Mouse (Mus musculus): ENCODE results near the gene Eef1g. TPM values are rescaled to one million over a fixed set of nuclear protein-coding genes. Genes with fewer than 3 reads are reported as not detected.
"Not testable (repeated sequence)": the region's sequence is repeated elsewhere in the genome, so short reads cannot be mapped to it uniquely, and the experiment has no call there.

Eef1g gene
- total RNA-seq, 2 experiments from 2014 or later: 251 to 256 TPM

GRCm38 (mm10) chr19:8984255-8984868 is 17.5 kb downstream of the Eef1g start:
- DNase-seq (ENCODE audit: low spot score in 2 of 2): no peak

- no peak for DNase-seq (ENCODE audit: low spot score in 2 of 2)
Measured at GRCm38 (mm10) chr19:8985891-8986290, 19.1 kb downstream of the Eef1g start.

GRCm38 (mm10) chr19:8987816-8988215 is 21.0 kb downstream of the Eef1g start:
- no peak for DNase-seq (ENCODE audit: low spot score in 2 of 2)

- DNase-seq (ENCODE audit: low spot score in 2 of 2): no peak
Measured at GRCm38 (mm10) chr19:8988346-8989065, 21.7 kb downstream of the Eef1g start.

- DNase-seq (ENCODE audit: low spot score in 2 of 2): no peak
Measured at GRCm38 (mm10) chr19:8989066-8989566, 22.3 kb downstream of the Eef1g start, which contains the start of gene Ahnak. TSS of gene Ahnak (plus strand) at chr19:8989284.

- no peak for DNase-seq (ENCODE audit: low spot score in 2 of 2)
Measured at GRCm38 (mm10) chr19:8989567-8990431, 23.0 kb downstream of the Eef1g start.

- no peak for DNase-seq (ENCODE audit: low spot score in 2 of 2)
Measured at GRCm38 (mm10) chr19:8990432-8991102, 23.7 kb downstream of the Eef1g start.

GRCm38 (mm10) chr19:8991245-8991870 is 24.5 kb downstream of the Eef1g start:
- DNase-seq (ENCODE audit: low spot score in 2 of 2): no peak

- DNase-seq (ENCODE audit: low spot score in 2 of 2): no peak
Measured at GRCm38 (mm10) chr19:8991871-8992735, 25.3 kb downstream of the Eef1g start.

- DNase-seq (ENCODE audit: low spot score in 2 of 2): peak; percentile 74 to 77
Measured at GRCm38 (mm10) chr19:8992769-8993624, 26.2 kb downstream of the Eef1g start.

GRCm38 (mm10) chr19:8993625-8993912 is 26.7 kb downstream of the Eef1g start:
- no peak for DNase-seq (ENCODE audit: low spot score in 2 of 2)

GRCm38 (mm10) chr19:8994813-8995607 is 28.2 kb downstream of the Eef1g start:
- DNase-seq (ENCODE audit: low spot score in 2 of 2): no peak

- no peak for DNase-seq (ENCODE audit: low spot score in 2 of 2)
Measured at GRCm38 (mm10) chr19:8996601-8997000, 29.8 kb downstream of the Eef1g start.

GRCm38 (mm10) chr19:8997546-8997945 is 30.7 kb downstream of the Eef1g start:
- peak; percentile 79 to 81 for DNase-seq (ENCODE audit: low spot score in 2 of 2)

- no peak for DNase-seq (ENCODE audit: low spot score in 2 of 2)
Measured at GRCm38 (mm10) chr19:8998546-8998945, 31.7 kb downstream of the Eef1g start.

GRCm38 (mm10) chr19:8999223-8999622 is 32.4 kb downstream of the Eef1g start:
- no peak for DNase-seq (ENCODE audit: low spot score in 2 of 2)

GRCm38 (mm10) chr19:9006915-9007314 is 40.1 kb downstream of the Eef1g start:
- DNase-seq (ENCODE audit: low spot score in 2 of 2): not testable (repeated sequence)

GRCm38 (mm10) chr19:9019298-9019697 is 52.5 kb downstream of the Eef1g start:
- no peak for DNase-seq (ENCODE audit: low spot score in 2 of 2)

Data from left cerebral cortex, adult 18-20 months (tissue).